Mouse (Mus musculus) CD8-positive naive resting alpha-beta T cell, adult 2 months (primary cell): ENCODE measurements around the gene Atp6v0d1.
"Not testable (repeated sequence)": the region's sequence is repeated elsewhere in the genome, so short reads cannot be mapped to it uniquely, and the experiment has no call there.

Experiments
- DNase-seq, 2 experiments: peaks; one replicate each; pipeline ENCODE4 v3.0.0; 2022; ENCODE audit warnings: low read depth in 2 of 2, low spot score in 2 of 2

Atp6v0d1 gene

DNA sequence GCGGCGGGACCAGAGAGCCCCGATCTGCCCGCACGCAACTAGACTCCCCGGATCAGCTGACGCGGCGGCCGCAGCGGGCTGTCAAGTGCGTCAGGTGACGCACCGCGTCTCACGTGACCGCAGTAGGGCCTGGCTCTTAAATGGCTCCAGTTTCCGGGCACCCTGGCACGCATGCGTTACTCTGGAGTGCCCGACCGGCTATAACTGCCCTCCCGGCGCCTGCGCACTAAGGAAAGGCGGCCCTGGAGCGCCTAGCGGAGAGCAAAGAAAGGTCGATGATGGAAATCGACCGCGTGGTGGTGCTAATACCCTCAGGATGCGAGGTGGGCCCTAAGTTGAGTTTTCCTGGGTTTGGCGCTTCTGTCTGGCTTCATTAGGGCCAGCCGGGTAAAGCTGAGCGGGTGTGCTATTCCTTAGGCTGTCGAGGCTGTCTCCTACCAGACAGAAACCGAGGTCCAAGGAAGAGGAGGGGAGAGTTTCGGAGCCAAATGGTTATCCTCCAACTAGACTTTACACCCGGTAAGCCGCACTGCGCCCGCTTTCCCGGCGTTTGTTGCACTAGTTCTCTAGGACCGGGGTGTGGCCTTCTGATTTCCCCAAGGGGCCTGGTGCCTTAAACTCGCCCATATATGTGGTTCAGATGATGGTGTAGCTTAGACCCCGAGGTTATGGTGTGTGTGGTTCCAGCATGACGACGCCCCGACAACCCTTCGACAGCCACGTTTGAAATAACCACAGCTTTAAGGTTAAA is at the start of gene Atp6v0d1:
Gene Atp6v0d1, minus strand, starts transcription at position 96 of the 751 bp plus-strand sequence.
- DNase-seq: peak; percentile 98 to 99

DNA sequence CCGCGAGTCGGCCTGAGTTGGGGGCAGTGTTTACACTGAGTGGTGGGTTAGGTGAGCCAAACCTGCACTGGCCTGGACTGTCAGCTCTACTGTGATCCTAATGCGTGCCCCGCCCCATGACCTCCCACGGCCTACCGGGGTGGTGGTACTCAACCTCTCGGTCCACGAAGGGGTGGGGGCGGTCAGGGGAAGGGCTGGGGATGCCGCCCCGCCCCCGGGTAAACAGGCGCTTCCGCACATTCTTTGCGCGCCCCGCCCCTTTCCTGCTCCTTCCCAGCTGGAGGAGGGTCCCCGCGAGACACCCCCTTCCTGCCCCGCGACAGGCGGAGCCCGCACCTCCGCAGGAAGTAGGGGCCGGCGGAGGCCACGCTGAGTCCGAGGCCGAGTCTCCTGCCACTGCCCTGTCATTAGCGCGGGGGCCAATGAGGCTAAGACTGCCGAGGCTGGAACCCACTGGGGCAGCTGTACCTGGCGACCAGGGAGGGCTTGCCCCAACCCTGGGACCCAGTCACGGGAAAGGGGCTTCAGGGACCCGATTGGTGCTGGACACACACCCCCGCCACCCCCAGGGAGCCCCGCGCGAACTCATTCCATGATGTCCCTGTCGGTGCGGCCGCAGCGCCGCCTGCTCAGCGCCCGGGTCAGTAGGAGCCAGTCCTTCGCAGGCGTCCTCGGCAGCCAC is 48.1 kb upstream of the Atp6v0d1 start:
- DNase-seq: no peak

DNA sequence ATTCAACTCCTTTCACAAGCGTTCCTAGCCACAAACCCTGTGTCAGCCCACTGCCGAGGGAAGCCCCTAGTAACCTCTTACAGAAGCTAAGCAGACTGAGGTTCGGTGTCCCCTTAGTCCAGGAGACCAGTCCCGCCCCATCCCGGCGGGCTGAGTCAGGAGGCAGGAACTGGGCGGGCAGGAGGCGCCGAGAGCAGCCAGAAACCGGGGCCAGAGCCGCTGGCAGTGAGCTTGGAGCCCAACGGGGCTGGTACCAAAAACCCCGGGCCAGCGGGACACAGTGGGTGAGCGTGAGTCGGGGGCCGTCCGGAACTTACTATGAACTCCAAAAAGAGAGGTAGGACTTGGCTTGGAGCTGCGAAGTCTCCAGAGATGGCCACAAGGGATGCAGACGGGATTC is 47.2 kb upstream of the Atp6v0d1 start:
- DNase-seq: no peak

DNA sequence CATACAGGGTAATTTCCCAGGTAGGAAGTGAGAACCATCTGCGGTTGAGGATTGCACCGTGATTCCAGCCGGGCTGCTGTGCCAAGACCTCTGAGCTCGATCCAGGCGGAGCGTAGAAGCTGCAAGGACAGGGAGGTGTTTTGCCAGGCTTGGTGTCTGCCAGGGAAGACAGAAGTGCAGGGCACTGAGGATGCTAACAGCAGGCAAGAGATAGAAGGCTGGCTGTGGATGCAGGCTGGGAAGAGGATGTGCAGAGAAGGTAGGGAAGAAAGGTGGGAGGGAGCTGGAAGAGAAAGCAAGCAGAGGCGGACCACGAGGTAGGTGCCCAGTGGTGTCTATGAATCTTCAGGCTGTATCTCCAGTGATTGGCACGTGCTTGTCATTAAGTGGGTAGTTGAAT is 46.0 kb upstream of the Atp6v0d1 start:
- no peak for DNase-seq

DNA sequence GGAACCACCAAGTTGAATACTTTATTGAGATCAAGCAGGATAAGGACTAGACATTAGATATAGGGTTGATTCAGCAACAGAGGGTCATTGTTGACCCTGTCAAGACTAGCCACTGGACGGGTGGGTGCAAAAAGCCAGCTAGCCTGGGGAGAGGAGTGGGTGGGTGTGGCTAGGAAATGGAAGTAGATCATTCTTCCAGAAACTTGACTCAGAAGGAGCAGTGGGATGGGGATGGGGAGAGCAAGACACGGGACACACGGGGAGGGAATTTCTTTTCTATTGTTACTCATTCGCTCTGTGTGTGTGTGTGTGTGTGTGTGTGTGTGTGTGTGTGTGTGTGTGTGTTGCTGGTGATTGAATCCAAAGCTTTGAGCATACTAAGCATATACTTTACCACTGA is 43.9 kb upstream of the Atp6v0d1 start:
- DNase-seq: no peak

DNA sequence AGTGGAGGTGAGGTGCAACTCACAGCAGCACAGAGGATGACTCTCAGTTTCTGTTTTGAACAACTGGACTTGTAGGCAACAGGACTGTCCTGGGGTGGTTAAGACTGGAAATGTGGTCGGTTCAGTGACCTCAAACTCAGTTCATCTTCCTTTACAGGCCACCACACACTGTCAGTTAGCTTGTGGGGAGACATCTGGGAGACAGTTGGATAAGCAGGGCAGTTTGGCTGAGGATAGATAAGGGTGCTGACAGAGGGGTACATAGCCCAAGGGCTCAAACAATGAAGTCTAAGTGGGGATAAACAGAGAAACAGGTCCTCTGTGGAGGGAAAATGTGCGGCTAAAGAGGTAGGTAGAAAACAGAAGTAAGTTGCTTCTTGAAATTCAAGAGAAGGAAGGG is 43.5 kb upstream of the Atp6v0d1 start:
- no peak for DNase-seq

DNA sequence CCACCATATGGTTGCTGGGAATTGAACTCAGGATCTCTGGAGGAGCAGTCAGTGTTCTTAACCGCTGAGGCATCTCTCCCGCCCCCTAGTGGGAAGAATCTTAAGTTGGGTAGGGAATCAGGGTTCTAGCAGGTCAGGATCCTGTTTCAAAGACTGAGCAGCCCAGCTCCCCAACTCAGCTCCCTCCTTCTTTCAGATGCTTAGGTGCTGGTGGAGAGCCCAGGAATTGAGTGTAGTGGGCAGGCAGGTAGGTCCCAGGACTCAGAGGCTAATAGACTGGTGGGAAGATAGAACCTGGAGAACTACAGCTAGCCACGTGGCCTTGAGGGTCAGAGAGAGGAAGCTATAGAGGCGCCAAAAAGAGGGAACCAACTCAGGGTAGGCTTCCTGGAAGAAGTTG is 41.8 kb upstream of the Atp6v0d1 start:
- peak in 1 of 2 experiments; percentile 48 for DNase-seq

DNA sequence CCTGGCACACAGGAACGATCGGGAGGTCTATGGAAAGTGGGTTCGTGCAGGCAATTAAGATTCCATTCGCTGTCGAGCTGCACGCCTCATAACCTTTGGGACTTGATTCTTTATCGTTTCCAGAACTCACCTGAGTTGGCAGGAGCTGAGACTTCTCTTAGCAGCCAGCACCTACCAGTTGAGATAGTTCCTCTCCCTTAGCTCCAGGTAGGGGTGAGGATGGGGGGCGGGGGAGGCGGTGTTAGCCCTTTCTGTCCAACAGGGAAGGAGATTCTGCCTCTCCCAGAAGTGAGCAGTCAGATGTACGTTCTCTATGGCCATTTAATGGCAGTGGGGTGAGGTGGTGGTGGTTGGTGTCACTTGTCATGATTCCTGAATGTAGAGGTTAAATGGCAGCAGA is 41.2 kb upstream of the Atp6v0d1 start:
- no peak for DNase-seq

DNA sequence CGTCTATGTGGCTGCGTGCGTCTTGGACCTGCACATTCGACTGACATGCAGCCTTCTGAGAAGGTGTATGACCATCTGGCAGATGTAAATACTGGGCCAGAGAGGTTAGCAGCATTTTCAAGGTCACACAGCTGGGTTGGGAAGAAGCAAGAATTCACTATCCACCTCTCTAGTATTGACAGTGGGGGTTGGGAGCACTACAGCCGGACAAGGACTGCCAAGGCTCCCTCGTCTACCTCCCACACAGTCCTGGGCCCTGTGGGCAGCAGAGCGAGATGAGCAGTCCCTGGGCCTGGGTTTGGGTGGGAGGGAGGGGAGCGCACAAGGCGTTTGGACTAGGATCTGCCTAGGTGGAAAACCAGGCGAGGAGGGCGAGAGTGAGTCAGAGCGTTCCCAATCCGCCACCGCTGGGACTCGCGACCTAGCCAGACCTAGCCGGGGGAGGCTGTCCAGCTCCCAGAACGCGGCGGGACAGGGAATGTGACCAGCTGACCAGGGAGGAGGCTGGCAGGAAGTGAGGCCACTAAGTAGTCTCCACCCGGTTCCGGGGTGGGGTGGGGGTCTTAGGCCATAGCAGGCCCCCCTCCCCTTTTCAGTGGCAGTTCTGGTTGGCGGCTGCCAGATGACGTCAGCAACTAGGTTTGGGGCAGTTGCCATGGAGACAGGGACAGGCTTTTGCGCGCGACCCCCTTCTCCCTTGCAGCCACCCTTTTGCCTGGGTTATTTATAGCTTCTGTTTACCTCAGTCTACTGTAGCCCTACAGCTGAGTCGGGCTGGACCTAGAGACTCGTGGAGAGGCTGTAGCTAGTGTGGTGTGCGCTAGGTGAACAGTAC is 40.6 kb upstream of the Atp6v0d1 start:
- DNase-seq: peak; percentile 52 to 68

DNA sequence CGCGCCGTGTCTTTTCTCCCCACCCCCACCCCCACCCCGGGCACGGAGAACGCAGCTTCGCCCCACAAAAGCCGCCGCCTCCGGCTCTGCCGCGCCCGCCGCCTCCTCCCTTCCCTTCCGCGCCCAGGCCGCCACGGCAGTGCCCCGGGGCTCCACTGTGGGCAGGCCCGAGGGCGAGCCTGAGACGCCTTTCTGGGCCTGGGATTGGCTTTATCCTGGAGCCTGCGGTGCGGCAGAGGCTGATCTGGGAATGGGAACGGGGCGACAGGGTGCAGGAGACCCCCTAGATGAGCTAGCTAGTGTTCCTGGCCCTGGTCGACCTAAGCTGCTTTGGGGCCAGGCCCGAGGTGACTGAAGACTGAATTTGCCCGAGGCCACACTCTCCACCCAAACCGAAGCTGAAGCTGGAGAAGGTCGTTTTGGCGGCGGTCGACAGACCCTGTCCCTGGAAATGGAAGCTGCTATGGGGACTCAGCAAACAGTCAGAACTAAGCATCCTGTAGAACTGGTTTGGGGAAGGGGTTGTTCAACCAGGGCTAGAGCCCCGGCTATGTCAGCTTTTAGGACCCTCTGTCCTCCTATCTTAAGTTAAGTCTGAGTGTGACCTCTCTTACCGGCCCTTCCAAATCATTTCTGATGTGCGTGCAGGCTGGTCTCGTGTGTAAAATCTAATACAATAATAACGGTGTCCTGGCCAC is 39.8 kb upstream of the Atp6v0d1 start:
- DNase-seq: peak; percentile 21 to 29

DNA sequence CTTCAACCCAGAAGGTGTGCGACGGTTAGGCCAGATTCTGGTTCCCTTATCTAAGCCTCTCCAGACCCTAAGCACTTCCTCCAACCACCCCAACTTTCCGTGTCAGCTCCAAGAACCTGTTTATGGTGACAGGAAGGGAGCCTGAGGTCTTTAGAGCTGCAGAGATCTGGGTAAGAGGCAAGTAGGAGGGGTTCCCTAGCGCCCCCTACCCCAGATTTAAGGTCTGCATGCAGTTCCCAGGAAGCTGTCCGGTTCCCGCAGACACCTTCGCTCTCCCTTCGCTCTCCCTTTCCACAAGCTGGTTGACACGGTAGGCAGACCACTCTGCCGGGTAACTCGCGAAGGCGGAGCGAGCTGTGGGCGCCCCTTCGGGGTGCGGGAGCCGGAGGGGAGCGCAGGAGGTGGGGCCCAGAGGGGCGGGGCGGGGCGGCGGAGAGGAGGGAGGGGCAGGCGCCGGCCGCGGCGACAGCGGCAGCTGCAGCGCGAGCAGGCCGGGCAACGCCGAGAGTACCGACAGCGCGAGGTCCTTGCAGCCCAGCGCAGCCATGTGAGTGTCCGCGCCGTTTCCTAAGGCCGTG is 39.0 kb upstream of the Atp6v0d1 start, which contains the start of gene Ripor1:
Gene Ripor1, plus strand, starts transcription at position 452 of the 578 bp plus-strand sequence.
- DNase-seq: peak; percentile 69 to 75

DNA sequence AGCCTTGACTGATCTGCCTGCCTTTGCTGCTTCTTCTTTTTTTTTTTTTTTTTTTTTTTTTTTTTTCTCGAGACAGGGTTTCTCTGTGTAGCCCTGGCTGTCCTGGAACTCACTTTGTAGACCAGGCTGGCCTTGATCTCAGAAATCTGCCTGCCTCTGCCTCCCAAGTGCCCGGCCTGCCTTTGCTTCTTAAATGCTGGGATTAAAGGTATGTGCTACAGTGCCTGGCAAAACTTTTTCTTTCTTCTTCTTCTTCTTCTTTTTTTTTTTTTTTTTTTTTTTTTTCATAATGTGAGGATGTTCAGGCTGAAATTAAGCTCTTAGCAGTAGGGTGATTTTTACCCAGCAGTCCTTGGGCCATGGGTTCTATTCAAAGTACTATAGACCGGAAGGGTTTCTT is 36.7 kb upstream of the Atp6v0d1 start:
- not testable (repeated sequence) for DNase-seq

DNA sequence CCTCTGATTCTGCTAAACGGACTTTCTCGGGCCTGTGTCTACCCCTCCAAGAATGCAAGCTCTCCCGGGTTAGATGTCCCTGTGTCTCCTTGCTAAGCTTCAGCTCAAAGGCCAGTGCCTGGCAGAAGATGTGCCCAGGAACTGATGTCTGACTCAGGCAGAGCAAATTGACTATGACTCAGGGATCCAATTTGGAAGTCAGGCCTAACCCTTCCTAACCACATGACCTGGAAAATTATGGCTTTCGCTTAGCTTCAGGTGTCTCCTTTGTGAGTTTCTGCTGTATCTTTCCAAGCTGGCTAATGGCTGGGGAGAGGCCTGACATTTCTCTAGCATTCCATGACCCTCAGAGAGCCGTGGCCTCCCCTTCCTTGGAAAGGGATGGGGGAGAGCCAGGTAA is 35.5 kb upstream of the Atp6v0d1 start:
- DNase-seq: no peak

DNA sequence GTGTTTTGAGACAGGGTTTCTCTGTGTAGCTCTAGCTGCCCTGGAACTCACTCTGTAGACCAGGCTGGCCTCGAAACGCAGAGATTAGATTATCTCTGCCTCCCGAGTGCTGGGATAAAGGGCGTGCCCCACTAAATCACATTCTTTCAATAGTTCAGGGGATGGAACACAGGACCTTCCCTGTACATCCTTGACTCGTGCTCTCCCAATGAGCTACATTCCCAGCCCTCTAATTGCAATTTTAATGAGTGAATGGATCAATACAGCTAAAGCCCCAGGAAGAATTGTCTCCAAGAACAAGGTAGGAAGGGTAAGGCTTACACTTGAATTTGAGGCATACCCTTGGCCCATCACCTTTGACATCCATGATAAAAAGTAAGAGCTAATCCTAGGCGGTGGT is 32.9 kb upstream of the Atp6v0d1 start:
- no peak for DNase-seq

DNA sequence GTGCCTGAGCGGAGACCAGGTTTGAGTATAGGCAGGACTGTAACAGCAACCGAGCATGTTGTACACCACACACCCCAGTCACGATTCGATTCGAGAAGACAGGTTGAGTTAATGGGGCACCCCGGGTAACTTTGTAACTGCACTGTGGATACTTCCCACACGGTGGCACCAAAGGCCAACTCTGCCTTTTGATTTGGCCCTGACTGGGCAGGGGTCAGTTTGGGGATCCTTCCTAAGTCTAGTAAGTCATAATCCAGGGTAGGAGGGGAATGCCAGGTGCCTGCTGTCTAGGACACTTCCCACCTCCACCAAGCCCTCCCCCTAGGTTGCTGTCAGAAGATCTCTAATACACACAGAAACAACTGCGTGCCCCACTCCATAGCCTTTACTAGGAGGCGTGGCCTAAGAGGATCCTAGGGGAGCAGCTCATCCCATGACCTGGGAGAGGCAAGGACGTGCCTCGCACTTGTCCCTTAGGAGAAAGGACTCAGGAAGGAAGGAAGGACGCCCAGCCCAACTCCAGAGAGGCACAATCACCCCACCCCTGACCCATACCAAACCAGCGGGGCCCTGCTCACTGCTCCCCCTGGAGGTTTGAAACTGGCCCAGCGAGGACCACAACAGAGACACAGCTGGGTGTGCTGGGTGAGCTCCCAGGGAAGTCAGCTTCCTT is 30.7 kb upstream of the Atp6v0d1 start:
- peak; percentile 60 to 76 for DNase-seq

DNA sequence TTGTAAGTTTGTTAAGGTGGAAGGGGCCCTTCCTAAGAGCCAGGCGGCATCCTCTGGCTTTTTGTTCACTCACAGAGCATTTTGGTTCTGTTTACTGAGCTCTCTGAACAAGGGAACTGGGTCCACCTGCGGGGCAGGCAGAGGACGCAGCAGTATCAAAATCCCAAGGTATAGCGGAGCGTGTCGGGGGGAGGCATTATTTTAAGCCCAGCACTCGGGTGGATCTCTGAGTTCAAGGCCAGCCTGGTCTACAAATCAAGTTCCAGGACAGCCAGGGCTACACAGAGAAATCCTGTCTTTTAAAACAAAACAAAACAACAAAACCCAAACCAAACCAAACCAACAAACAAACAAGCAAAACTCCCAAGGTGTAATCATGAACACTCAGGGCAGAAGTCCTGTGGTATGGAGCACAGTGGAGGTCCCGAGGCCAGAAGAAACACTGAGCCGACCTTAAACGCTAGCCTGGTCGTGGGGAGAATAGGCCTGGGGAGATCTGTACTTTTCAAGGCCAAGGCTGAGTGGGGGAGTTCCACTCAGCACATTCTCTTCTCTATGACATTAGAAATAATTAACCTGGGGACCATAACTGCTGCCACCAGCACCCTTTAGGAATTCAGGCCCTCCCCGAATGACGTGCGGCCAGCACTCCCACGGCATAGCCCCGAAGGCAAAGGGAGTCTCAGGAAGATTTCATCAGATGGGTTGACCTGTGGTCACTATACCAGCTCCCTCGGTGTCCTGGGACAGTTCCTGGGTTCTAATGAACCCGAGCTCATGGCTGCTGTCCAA is 28.8 kb upstream of the Atp6v0d1 start:
- no peak for DNase-seq

DNA sequence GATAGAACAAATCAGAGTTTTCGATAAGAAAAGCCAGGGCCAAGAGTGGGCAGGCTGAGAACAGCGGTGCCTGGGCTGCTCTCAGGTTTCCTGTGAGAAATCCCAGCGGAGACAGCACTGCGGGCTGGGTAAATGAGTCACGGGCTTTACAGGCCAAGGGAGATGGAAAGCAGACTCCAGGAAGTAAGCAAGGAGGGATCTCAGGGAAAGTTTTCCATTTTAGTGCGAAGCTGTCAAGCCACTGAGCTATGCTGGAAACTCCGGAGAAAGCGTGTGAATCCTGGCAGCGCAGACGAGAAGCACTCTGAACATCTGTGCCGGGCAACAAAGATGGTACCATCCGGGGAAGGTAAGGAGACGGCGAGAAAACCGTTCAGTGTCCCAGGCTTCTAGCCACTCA is 28.0 kb upstream of the Atp6v0d1 start:
- no peak for DNase-seq

DNA sequence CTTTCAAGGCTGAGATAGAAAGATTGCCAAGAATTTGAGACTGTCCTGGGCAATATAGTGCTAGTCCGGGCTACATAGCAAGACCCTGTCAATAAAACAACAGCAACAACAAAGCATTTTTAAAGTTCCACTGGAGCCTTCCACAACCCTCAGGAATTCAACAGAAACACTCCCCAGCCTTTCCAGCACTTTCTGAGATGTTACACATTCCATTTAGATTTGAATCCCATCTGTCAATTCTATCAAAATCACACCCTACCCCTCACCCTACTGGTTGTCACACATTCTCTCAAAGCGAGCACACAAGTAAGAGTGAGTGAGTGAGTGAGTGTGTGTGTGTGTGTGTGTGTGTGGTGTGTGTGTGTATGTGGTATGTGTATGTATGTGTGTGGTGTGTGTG is 26.6 kb upstream of the Atp6v0d1 start:
- DNase-seq: no peak

DNA sequence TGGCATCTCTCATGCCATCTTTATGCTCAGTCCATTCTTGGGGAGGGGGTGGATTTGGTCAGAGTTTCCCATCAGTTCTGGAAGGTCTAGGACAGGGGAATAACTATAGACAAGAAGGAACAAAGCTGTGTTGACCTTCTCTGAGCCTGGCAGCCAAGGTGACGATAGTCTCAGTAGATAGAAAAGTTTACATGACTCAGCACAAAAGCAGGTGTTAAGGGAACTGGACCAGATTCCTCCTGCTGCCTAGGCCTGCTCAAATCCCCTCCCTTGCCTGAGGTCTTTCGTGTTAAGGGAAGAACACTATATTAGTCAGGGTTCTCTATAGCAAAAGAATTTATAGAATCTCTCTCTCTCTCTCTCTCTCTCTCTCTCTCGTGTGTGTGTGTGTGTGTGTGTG is 13.9 kb upstream of the Atp6v0d1 start:
- no peak for DNase-seq
